Mouse (Mus musculus) heart, embryonic 15.5 days (tissue): ENCODE results near the gene Ttll10. TPM values are rescaled to one million over a fixed set of nuclear protein-coding genes. Genes with fewer than 3 reads are reported as not detected.
A peak's percentile ranks its signal among the peaks of the same experiment; 100 is the strongest.

ENCODE experiments used
- ATAC-seq: fragments of 200-750 bp; cut with Nextera tagmentation; replicated peaks from 2 replicates; pipeline ENCODE4 v1.8.0; 2017; ENCODE audit warnings: low read depth, moderate TSS enrichment; ENCODE audit not compliant: insufficient number of reproducible peaks, insufficient read depth, low FRiP score
- H3K27ac ChIP-seq: fragments of 300-500 bp; sonication (generic); 2 replicates; pipeline ENCODE4 v1.5.1; 2015; ENCODE audit warnings: mild to moderate bottlenecking, inconsistent platforms
- H3K27me3 ChIP-seq: fragments of 300-500 bp; sonication (generic); 2 replicates; pipeline ENCODE4 v1.6.1; 2015; ENCODE audit warnings: inconsistent platforms
- H3K36me3 ChIP-seq: fragments of 300-500 bp; sonication (generic); 2 replicates; pipeline ENCODE4 v1.6.1; 2015; ENCODE audit warnings: mild to moderate bottlenecking, inconsistent platforms
- H3K4me1 ChIP-seq: fragments of 300-500 bp; sonication (generic); replicated peaks from 2 replicates; pipeline ENCODE4 v1.6.1; 2015; ENCODE audit warnings: inconsistent platforms
- H3K4me2 ChIP-seq: fragments of 300-500 bp; sonication (generic); 2 replicates; pipeline ENCODE4 v1.6.1; 2015; ENCODE audit warnings: inconsistent platforms, mild to moderate bottlenecking, moderate library complexity
- H3K4me3 ChIP-seq: fragments of 300-500 bp; sonication (generic); 2 replicates; pipeline ENCODE4 v1.5.1; 2015; ENCODE audit warnings: mild to moderate bottlenecking, inconsistent platforms
- H3K9ac ChIP-seq: fragments of 300-500 bp; sonication (generic); 2 replicates; pipeline ENCODE4 v1.6.1; 2015; ENCODE audit warnings: mild to moderate bottlenecking, inconsistent platforms
- H3K9me3 ChIP-seq: fragments of 300-500 bp; sonication (generic); replicated peaks from 2 replicates; pipeline ENCODE4 v1.6.1; 2016; ENCODE audit warnings: inconsistent platforms
- WGBS: fragments of 180-500 bp; shearing (Covaris S2); methylation state at CpG from one replicate; pipeline ENCODE4 v1.1.7; 2015; ENCODE audit warnings: mixed read lengths; 5-methylcytosine and 5-hydroxymethylcytosine counted together
- microRNA counts: library from miRNA; unstranded; fragments of <30 nt; microRNA quantifications from one replicate; lab custom pipeline; 2016
- microRNA-seq: library from miRNA; unstranded; fragments of <30 nt; microRNA quantifications from one replicate; pipeline ENCODE4, GENCODE M21; 2016
- polyA plus RNA-seq: library from polyadenylated mRNA; unstranded; fragments of >200 nt; fragmentation: Nextera tagmentation; extraction: Ambion mirVana; gene quantifications from 2 replicates; pipeline ENCODE4 v1.2.1, GENCODE M21; 2015

Gene Ttll10
- polyA plus RNA-seq, 1 experiment from 2014 or later, result 0.59 TPM

DNA sequence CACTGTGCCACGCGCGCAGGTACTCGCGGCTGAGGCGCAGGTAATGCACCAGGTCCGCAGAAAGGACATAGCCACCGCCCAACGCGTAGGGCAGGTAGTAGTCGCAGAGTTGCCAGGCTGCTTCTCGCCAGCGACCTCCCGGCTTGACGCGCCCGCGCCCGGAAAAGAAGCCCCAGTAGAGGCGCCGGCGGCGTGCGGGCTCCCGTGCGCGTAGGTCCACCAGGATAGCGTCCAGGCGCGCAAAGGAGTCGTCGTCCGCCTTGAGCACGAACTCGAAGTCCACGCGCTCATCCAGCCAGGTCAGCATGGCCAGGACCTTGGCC, 67.3 kb downstream of the Ttll10 start:
- 0 out of 2 replicates have a peak, but pooled peaks have one; percentile 0 for ATAC-seq
- no peaks in the 10 kb centered on the region for H3K9me3 ChIP-seq
- peak overlapping the region; percentile 79 for H3K9ac ChIP-seq
- 20% methylated on average over 37 of the region's 37 CpGs for WGBS
- H3K27ac ChIP-seq, result peak overlapping the region; percentile 98
- peaks cover 24% of the 10 kb centered on the region for H3K4me1 ChIP-seq
- H3K27me3 ChIP-seq, result no peaks in the 10 kb centered on the region
- peak overlapping the region; percentile 92 for H3K4me2 ChIP-seq
- peak overlapping the region; percentile 70 for H3K4me3 ChIP-seq
- H3K36me3 ChIP-seq, result peaks cover 5% of the 10 kb centered on the region; the same call in 1 of the 2 replicates

GRCm38 (mm10) chr4:155991211-155991907, 67.9 kb downstream of the Ttll10 start:
- Histone ChIP-seq H3K4me3 (peak overlapping the region; percentile 70), H3K36me3 (peaks cover under 1% of the 10 kb centered on the region; the same call in 1 of the 2 replicates), H3K4me2 (peak overlapping the region; percentile 92), H3K27me3 (no peaks in the 10 kb centered on the region), H3K4me1 (peaks cover 24% of the 10 kb centered on the region), H3K27ac (peak overlapping the region; percentile 98; the same call in 1 of the 2 replicates), H3K9ac (peak overlapping the region; percentile 79), H3K9me3 (no peaks in the 10 kb centered on the region)
- WGBS, result 82% methylated on average over 22 of the region's 22 CpGs
- no peak for ATAC-seq

MicroRNAs encoded within 50 kb of the gene (microRNA counts, 519-probe panel; counts per million panel counts)
- microRNA mmu-miR-200a (lab: Ali Mortazavi, UCI) (2,228 counts per million, percentile 33 among the panel's probes with 10 or more counts), microRNA mmu-miR-200b (lab: Ali Mortazavi, UCI) (2,624 counts per million, percentile 59 among the panel's probes with 10 or more counts), microRNA mmu-miR-429 (lab: Ali Mortazavi, UCI) (2,686 counts per million, percentile 62 among the panel's probes with 10 or more counts)

Small RNA genes within 50 kb of the gene (microRNA-seq; reads per million reads assigned to microRNA genes)
- gene Mir200a, result 142 reads per million, percentile 55 among the genes with 10 or more reads in this experiment
- gene Mir200b, result 836 reads per million, percentile 76 among the genes with 10 or more reads in this experiment
- gene Mir429, result 2,744 reads per million, percentile 87 among the genes with 10 or more reads in this experiment

Other genes starting within 250 kb of the Ttll10 start
- gene Ccnl2, start 246.9 kb downstream of the Ttll10 start, polyA plus RNA-seq, result 106 and 123 TPM in 2 replicates
- gene Aurkaip1, start 228.1 kb downstream of the Ttll10 start, polyA plus RNA-seq, result 121 and 124 TPM in 2 replicates
- 72.7 and 91.4 TPM in 2 replicates for gene Mxra8, start 219.7 kb downstream of the Ttll10 start, polyA plus RNA-seq
- gene Dvl1, start 212.0 kb downstream of the Ttll10 start, polyA plus RNA-seq, result 8.1 and 12.2 TPM in 2 replicates
- 0.14 TPM in 2 replicates for gene Tas1r3, start 196.1 kb downstream of the Ttll10 start, polyA plus RNA-seq
- 7.8 and 10.3 TPM in 2 replicates for gene Cptp, start 190.0 kb downstream of the Ttll10 start, polyA plus RNA-seq
- 27.3 and 41.4 TPM in 2 replicates for gene Ints11, start 189.9 kb downstream of the Ttll10 start, polyA plus RNA-seq
- gene Pusl1, start 167.6 kb downstream of the Ttll10 start, polyA plus RNA-seq, result 28.7 and 32.4 TPM in 2 replicates
- 8.2 and 13.5 TPM in 2 replicates for gene Acap3, start 167.6 kb downstream of the Ttll10 start, polyA plus RNA-seq
- gene Ube2j2, start 115.6 kb downstream of the Ttll10 start, polyA plus RNA-seq, result 71.7 and 79.0 TPM in 2 replicates
- 24.9 and 31.3 TPM in 2 replicates for gene C1qtnf12, start 97.1 kb downstream of the Ttll10 start, polyA plus RNA-seq
- gene B3galt6, start 66.8 kb downstream of the Ttll10 start, polyA plus RNA-seq, result 7.7 and 10.0 TPM in 2 replicates
- gene Sdf4, start 66.5 kb downstream of the Ttll10 start, polyA plus RNA-seq, result 105 and 127 TPM in 2 replicates
- 0.36 and 0.55 TPM in 2 replicates for gene Tnfrsf4, start 45.6 kb downstream of the Ttll10 start, polyA plus RNA-seq
- 1.9 and 2.9 TPM in 2 replicates for gene Tnfrsf18, start 33.2 kb downstream of the Ttll10 start, polyA plus RNA-seq
- gene 9430015G10Rik, start 50.6 kb upstream of the Ttll10 start, polyA plus RNA-seq, result 11.6 and 19.4 TPM in 2 replicates
- gene Rnf223, start 71.1 kb upstream of the Ttll10 start, polyA plus RNA-seq, result 0.19 and 0.30 TPM in 2 replicates
- 38.0 and 51.4 TPM in 2 replicates for gene Agrn, start 138.1 kb upstream of the Ttll10 start, polyA plus RNA-seq
- gene Isg15, start 141.4 kb upstream of the Ttll10 start, polyA plus RNA-seq, result 2.7 and 8.7 TPM in 2 replicates
- 3.0 and 5.0 TPM in 2 replicates for gene AW011738, start 143.9 kb upstream of the Ttll10 start, polyA plus RNA-seq
- 9.7 and 10.8 TPM in 2 replicates for gene Perm1, start 156.5 kb upstream of the Ttll10 start, polyA plus RNA-seq
- 11.6 and 17.5 TPM in 2 replicates for gene Plekhn1, start 175.4 kb upstream of the Ttll10 start, polyA plus RNA-seq
- 29.1 and 46.4 TPM in 2 replicates for gene Noc2l, start 176.6 kb upstream of the Ttll10 start, polyA plus RNA-seq
- 0.31 and 1.0 TPM in 2 replicates for gene Samd11, start 196.2 kb upstream of the Ttll10 start, polyA plus RNA-seq